Mouse (Mus musculus): ENCODE measurements around the gene Tie1. TPM values are rescaled to one million over a fixed set of nuclear protein-coding genes. Genes with fewer than 3 reads are reported as not detected.

The Tie1 gene
- polyA plus RNA-seq, 3 experiments from 2014 or later = not detected

DNA sequence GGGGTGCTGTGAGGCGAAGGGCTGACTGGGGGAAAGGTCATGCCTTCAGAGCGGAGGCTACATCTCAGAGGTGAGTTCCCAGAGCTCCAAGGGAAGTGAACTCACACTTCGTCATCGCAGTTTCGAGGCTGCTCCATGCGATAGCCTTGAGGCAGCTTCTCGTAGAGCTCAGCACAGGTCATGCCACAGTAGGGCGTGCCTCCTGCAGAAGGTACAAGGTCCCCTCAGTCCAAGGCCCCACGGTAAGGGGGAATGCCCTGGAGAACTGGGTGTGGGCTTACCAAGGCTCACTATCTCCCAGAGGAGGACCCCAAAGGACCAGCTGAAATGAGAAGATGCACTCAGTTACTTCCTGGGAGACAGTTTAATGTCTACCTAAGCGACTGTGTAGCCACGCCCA is 17.2 kb downstream of the Tie1 start:
- no peak for ATAC-seq

DNA sequence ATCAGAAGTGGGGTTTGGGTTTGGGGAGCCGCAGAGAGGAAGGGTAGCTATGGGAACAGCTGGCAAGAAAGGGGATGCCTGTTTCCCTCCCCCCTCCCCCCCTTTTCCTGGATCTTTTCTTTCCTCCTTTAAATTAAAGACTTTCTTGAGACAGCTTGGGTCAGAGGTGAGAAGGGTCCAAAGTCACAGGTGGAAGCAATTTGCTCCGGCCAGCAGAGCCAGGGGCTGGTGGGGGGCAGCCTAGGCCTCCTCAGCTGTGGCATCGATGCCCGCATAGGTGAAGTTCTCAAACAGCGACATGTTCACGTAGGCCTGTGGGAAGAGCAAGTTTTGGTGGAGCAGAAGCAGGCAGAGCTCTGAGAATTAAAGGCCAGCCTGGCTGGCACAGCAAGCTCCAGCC is 18.6 kb downstream of the Tie1 start:
- no peak for ATAC-seq

DNA sequence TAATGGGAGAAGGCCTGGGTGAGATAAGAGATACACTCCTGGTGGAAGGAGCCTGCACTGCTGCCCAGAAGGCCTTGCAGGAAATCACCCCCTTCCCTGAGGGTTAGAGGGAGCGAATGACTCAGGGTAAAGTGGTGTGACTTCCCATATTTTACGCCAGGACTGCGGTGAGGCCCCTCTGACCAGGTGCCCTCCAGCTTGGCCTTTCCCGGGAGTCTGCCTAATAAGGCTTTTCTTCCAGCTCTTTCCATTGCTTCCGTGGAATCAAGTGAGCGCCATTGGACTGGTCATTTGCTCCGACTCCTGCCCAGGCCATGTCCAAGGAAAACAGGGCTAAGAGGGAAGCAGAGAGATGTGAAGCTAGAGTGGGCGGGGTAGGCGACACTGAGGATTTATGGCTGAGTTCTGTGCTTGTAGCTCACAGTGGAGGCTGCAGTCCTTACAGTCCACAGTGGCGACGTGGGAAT is 24.1 kb downstream of the Tie1 start:
- ATAC-seq = no peak

DNA sequence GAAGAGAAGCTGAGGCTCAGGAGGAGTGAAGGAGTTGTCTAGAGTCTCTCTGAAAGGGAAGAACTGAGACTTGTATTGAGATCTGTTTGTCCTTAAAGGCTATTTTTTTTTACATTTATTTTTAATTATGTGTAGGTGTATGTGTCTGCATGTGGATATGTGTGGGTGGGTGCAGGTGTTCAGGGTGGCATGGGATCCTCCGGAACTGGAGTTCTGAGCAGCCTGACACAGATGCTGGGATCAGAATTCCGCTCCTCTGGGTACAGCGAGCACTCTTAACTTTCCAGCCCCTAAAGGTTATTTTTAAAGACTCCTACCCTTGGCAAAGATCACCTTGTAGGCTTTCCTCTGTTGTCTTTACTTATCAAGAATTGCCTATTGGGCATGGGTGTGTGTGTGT is 24.9 kb downstream of the Tie1 start:
- ATAC-seq = no peak

DNA sequence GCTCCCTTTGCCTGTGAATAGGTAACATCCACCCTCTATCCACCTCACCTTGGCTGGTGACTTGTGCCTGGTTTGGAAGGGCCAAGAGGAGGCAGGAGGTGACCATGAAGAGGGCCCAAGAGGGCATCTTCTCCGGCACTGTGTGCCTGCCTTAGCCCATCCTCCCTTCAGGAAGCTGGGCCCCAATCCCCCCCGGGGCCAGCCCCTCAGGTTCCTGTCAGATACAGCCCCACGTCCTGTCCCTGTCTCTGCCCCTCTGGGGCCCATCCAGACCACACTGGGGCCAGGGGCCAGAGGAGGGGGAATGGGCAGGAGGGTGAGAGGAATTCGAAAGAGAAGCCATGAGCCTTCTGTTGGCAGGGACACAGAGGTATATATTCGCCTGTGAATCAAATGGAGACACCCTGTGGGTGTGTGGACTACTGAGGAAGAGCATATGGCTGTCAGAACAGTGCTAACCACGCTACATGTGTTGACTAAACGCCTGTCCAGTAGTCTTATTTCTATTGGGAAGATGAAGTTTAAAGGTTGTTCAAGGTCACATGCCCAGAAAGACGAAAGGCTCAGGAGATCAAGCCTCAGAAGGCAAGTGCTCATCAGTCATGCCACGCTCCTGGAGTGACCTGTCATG is 32.4 kb downstream of the Tie1 start, which contains the start of gene Mpl:
TSS of gene Mpl (minus strand) at position 169 of the 631 bp plus-strand sequence.
- no peak for ATAC-seq

DNA sequence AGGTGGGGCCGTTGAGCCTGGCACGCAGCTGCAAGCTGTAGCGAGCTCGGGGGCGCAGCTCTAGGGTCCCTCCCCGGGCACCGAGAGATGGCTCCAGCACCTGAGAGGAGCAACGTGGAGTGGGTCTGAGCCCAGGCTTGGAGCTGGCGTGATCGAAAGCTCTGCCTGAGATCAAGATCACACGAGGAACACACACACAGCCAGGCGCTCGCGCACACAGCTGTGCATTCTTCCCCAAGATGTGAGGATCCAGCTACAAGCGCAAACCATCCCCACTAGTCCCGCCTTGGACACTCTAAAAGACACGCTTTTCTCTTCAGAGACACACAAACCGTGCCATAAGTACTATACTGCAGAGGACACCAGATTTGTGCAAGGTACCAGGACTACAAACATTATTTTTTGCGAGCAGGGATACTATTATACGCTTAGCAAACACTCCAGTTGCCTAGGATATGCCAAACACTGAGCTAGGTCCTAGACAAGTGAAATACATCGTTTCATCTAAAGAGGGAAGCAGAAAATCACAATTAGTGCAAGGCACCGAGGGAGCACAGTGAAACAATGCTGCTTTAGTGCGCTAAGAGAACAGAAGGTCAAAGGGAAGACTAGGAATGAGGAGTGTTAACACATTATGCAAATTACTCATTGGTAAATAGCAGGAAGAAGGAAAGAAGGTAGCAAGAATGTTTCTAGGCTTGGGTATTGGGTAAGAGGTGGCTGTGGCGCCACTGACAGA is 43.3 kb downstream of the Tie1 start:
- ATAC-seq = no peak

GRCm38 (mm10) chr4:118445781-118446414 is 44.0 kb downstream of the Tie1 start:
- no peak for ATAC-seq

- no peak for ATAC-seq
Observed at GRCm38 (mm10) chr4:118445088-118445487, 44.8 kb downstream of the Tie1 start.

DNA sequence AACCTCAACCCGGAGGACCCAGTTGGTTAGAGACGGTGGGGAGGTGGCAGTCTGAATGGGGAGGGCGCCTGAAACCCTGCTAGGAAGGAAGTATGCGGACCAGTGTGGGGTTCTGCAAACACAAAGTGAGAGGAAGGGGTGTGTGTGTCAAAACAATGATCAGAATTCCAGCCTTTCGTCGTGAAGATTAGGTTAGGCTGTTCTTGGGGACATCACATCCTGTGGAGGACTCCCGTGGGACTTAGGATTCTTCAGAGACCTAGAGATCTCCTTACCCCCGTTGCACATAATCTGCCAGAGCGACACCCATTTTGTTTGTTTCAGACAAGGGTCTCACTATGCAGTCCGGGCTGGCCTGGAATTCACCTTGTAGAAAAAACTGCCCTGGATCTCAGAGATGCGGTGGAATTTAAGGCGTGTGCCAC is 52.0 kb downstream of the Tie1 start:
- peak; percentile 12 for ATAC-seq

DNA sequence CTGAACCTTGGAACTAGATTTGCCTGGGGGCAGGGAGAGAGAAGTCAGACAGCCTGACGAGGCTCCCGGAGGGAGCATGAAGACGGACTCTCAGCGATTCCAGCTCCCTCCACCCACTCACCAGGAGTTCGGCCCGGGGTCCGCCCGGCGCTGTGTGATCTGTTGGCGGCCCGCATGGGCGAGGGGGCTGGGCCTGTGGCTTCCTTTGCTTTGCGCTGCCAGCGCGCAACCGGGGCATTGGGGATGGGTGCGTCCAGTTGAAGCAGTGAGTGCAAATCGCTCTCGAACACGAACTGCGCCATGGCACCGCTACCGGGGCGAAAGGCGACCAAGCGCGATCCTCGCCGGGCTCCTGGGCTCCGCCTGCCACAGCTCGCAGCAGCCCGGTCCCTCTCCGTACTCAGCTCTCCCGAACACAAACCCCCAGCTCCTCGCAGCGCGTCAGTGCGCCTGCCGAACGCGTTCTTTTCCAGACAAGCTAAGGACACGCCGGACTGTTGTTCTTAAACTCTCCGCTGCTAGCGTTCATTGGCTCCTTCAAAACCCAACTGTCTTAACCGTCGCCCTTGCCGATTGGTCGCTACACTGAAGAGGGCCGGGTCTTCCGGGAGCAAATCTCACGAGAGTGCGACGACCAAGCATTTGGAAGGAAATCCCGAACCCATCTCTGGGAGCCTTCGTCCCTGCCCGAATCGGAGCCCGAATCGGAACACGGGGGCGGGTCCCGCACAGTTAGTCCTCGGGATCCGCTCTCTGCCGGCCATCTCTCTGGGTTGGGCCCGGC is 52.8 kb downstream of the Tie1 start, which contains the start of gene Cdc20:
TSS of gene Cdc20 (minus strand) at position 533 of the 784 bp plus-strand sequence.
- peak; percentile 99 for ATAC-seq

DNA sequence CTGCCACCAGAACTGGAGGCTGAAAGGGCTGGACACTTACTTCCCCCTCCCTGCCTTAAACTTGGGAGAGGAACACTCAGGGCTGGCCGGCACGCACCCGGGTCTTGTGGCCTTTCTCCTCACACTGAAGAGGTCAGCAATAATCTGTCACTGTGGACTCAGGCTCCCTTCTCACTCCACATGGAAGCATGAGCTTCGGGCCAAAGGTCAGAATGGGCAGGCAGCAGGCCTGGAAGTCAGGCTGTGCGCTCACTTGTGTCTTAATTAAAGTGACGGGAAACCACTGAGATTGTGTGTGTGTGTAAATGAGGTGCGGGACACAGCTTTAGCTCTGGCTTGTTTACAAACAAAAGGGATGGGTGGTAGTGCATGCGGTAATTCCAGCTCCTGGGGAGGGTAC is 57.5 kb downstream of the Tie1 start:
- ATAC-seq = no peak

DNA sequence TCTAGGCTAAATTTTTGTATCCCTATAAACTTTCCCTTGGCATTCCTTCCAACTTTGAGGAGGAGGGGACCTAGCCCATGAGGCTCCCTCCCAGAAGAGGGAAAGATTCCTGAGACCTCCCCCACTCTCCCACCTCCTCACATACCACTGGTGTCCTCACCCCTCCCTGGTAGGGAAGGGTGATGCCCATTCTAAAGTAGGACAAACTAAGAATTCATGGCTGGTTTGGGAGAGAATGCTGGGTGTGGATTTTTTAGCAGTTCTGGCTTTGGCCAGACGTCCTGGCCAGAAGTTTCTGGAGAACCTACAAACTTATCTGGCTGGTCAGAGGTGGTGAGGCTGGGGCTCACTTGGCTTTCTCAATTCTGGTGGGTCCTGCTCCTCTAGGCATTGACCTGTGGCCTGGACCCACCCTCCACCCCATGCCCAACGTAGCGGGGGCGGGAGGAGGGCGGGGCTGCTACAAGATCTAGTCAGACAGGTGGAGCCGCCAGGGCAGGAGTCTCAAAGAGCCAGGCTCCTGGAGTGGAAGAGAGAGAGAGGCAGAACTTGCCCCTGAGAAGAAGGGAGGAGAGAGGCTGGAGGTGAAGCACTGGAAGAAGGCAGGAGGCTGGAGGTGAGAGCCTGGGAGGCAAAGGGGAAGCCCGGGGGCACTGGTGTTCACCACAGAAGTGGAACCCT is 60.5 kb downstream of the Tie1 start:
- ATAC-seq = no peak

DNA sequence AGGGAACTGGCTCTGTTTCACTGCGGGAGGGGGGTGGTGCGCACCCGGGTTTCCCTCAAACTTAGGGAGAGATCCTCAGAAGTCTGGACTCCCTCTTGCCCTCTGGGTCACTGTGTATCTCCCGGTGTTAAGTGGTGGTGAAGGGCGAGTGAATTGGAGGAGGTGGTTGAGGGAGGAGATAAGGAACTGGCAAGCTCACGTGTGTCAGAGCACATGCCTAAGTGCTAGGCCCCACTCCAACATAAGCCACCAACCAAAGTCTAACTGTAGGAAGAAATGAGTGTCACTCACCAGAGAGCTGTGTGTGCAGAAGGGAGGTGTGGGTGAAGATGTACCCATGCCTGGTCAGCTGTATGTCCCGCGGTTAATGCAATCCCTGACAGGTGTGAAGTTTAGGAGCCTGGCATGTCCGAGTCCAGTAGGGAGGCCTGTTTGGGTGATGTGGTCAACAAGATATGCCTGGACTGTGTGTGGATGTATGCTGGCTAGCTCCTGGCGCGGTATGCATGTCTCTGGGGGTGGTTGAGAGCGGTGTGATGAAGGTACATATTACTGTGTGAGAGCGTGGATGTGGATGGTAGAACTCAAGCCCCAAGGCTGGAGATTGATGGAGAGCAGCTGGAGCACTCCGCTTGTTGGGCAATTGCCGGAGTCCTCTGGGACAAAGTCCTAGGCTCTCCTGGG is 61.2 kb downstream of the Tie1 start:
- peak; percentile 16 for ATAC-seq

GRCm38 (mm10) chr4:118427768-118428451 is 62.0 kb downstream of the Tie1 start, which contains the start of gene Elovl1:
Gene Elovl1, plus strand, starts transcription at chr4:118428093.
- peak; percentile 81 for ATAC-seq

GRCm38 (mm10) chr4:118427415-118427767 is 62.5 kb downstream of the Tie1 start:
- ATAC-seq = peak; percentile 6

DNA sequence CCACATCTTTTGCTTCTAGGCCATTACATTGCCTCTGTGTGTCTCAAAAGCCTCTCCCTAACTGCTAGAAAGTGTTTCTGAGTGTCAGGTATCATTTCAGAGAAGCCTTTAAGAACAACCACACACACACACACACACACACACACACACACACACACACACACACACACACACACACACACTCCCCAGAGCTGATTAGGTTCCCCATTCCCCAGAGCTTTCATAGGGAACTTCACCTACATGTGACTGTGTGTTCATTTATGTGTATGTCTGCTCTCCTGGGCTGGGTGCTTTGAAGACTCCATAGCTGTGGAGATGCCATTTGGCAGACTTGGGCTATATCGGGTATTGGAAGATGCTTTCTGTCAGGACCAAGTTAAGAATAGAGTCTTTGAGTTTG is 64.5 kb downstream of the Tie1 start:
- ATAC-seq = no peak

GRCm38 (mm10) chr4:118424541-118425160 is 65.2 kb downstream of the Tie1 start:
- ATAC-seq = no peak

DNA sequence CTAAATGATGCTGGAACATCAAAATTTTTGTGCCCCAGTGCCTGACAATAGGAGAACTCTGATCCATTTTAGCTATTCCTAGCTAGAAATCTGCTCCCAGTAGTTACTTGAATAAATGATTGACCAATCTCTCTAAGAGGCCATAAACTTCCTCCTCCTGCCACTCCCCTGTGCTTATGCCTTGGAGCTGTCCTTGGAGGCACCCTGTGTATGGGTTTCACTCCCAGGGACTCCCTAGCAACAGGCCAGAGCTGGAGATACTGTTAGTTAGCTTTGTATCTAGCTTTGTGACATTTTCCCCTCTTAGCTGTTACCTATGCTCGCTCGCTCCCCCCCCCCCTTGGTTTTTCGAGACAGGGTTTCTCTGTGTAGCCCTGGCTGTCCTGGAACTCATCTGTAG is 68.5 kb downstream of the Tie1 start:
- ATAC-seq = no peak
